Mouse (Mus musculus) neural tube, embryonic 14.5 days (tissue): ENCODE results near the gene Chil1. TPM values are rescaled to one million over a fixed set of nuclear protein-coding genes. Genes with fewer than 3 reads are reported as not detected.
A peak's percentile ranks its signal among the peaks of the same experiment; 100 is the strongest.

Experiments used
- ATAC-seq: fragments of 200-750 bp; cut with Nextera tagmentation; 2 replicates; pipeline ENCODE4 v1.8.0; 2017; ENCODE audit warnings: low read depth, mild to moderate bottlenecking, moderate TSS enrichment, moderate library complexity
- H3K27ac ChIP-seq: fragments of 300-500 bp; sonication (generic); 2 replicates; pipeline ENCODE4 v1.5.1; 2014; ENCODE audit warnings: low read depth, mild to moderate bottlenecking, control low read depth, low read length, moderate library complexity, mixed read lengths
- H3K27me3 ChIP-seq: fragments of 300-500 bp; sonication (generic); 2 replicates; pipeline ENCODE4 v1.6.1; 2014; ENCODE audit warnings: low read length; ENCODE audit not compliant: control insufficient read depth, insufficient read depth
- H3K36me3 ChIP-seq: fragments of 300-500 bp; sonication (generic); 2 replicates; pipeline ENCODE4 v1.6.1; 2014; ENCODE audit warnings: low read length, mixed read lengths; ENCODE audit not compliant: control insufficient read depth, insufficient read depth
- H3K4me1 ChIP-seq: fragments of 300-500 bp; sonication (generic); 2 replicates; pipeline ENCODE4 v1.6.1; 2014; ENCODE audit warnings: low read length; ENCODE audit not compliant: control insufficient read depth, insufficient read depth
- H3K4me2 ChIP-seq: fragments of 300-500 bp; sonication (generic); 2 replicates; pipeline ENCODE4 v1.6.1; 2014; ENCODE audit warnings: mild to moderate bottlenecking, low read depth, low read length, control low read depth
- H3K4me3 ChIP-seq: fragments of 300-500 bp; sonication (generic); 2 replicates; pipeline ENCODE4 v1.5.1; 2014; ENCODE audit warnings: low read depth, low read length, control low read depth, mixed read lengths
- H3K9ac ChIP-seq: fragments of 300-500 bp; sonication (generic); replicated peaks from 2 replicates; pipeline ENCODE4 v1.6.1; 2014; ENCODE audit warnings: low read depth, mild to moderate bottlenecking, control low read depth, low read length, mixed read lengths
- H3K9me3 ChIP-seq: fragments of 300-500 bp; sonication (generic); 2 replicates; pipeline ENCODE4 v1.6.1; 2016; ENCODE audit warnings: low read length; ENCODE audit not compliant: control insufficient read depth
- WGBS: fragments of 180-500 bp; shearing (Covaris S2); extraction: QIAGEN DNeasy Blood & Tissue Kit; methylation state at CpG from one replicate; pipeline ENCODE4 v1.1.7; 2014; 5-methylcytosine and 5-hydroxymethylcytosine counted together
- polyA plus RNA-seq: library from polyadenylated mRNA; unstranded; fragments of >200 nt; fragmentation: Nextera tagmentation; extraction: Ambion mirVana; gene quantifications from 2 replicates; pipeline ENCODE4 v1.2.1, GENCODE M21; 2014

Chil1 gene
- polyA plus RNA-seq, 1 experiment from 2014 or later: 2.7 TPM

- peaks cover 25% of the 10 kb centered on the region for H3K4me1 ChIP-seq
- 26% methylated on average over 3 of the region's 3 CpGs for WGBS
- no peak overlapping the region for H3K4me3 ChIP-seq
- H3K27ac ChIP-seq: no peak overlapping the region
- H3K9ac ChIP-seq: no peak overlapping the region
- H3K9me3 ChIP-seq: no peaks in the 10 kb centered on the region
- peaks cover 20% of the 10 kb centered on the region for H3K27me3 ChIP-seq
- H3K36me3 ChIP-seq: no peaks in the 10 kb centered on the region
- ATAC-seq: no peak
- peak overlapping the region; percentile 88; the same call in 1 of the 2 replicates for H3K4me2 ChIP-seq
Measured at GRCm38 (mm10) chr1:134236142-134236541, 54.2 kb downstream of the Chil1 start.

- peaks cover 25% of the 10 kb centered on the region for H3K4me1 ChIP-seq
- no peak overlapping the region for H3K4me3 ChIP-seq
- no peaks in the 10 kb centered on the region for H3K9me3 ChIP-seq
- no peak overlapping the region for H3K9ac ChIP-seq
- ATAC-seq: no peak
- WGBS: 90% methylated on average over 3 of the region's 3 CpGs
- no peak overlapping the region for H3K4me2 ChIP-seq
- H3K36me3 ChIP-seq: no peaks in the 10 kb centered on the region
- H3K27ac ChIP-seq: no peak overlapping the region
- H3K27me3 ChIP-seq: peaks cover 20% of the 10 kb centered on the region
Measured at GRCm38 (mm10) chr1:134237438-134237837, 55.5 kb downstream of the Chil1 start.

Other genes starting within 250 kb of the Chil1 start
- gene Fmod, start 144.9 kb upstream of the Chil1 start, polyA plus RNA-seq: 0.23 and 13.8 TPM in 2 replicates
- 22.4 and 26.9 TPM in 2 replicates for gene Btg2, start 103.1 kb upstream of the Chil1 start, polyA plus RNA-seq
- 0.52 and 1.4 TPM in 2 replicates for gene Chit1, start 70.9 kb upstream of the Chil1 start, polyA plus RNA-seq
- gene Mybph, start 11.3 kb downstream of the Chil1 start, polyA plus RNA-seq: 0.33 and 0.35 TPM in 2 replicates
- gene Adora1, start 53.3 kb downstream of the Chil1 start, polyA plus RNA-seq: 12.2 and 14.0 TPM in 2 replicates
- 0.76 and 0.80 TPM in 2 replicates for gene Myog, start 107.8 kb downstream of the Chil1 start, polyA plus RNA-seq
- 22.4 and 24.2 TPM in 2 replicates for gene Ppfia4, start 150.8 kb downstream of the Chil1 start, polyA plus RNA-seq
- gene Tmem183a, start 179.8 kb downstream of the Chil1 start, polyA plus RNA-seq: 120 and 122 TPM in 2 replicates
- not detected in 2 replicates for gene 4933406M09Rik, start 203.8 kb downstream of the Chil1 start, polyA plus RNA-seq
- gene Cyb5r1, start 223.4 kb downstream of the Chil1 start, polyA plus RNA-seq: 16.2 and 19.2 TPM in 2 replicates
- gene Adipor1, start 233.2 kb downstream of the Chil1 start, polyA plus RNA-seq: 84.4 and 87.4 TPM in 2 replicates